Mouse (Mus musculus): Measurements from ENCODE around the gene Pias4. TPM values are rescaled to one million over a fixed set of nuclear protein-coding genes. Genes with fewer than 3 reads are reported as not detected.
"Not testable (repeated sequence)": the region's sequence is repeated elsewhere in the genome, so short reads cannot be mapped to it uniquely, and the experiment has no call there.

The Pias4 gene
- polyA plus RNA-seq, 1 experiment from 2014 or later: 27.9 TPM

- H3K4me2 ChIP-seq (replicated peaks; ENCODE audit: low read depth, low read length): peak overlapping the region; percentile 46
- TF ChIP-seq EP300 (IDR thresholded peaks at IDR 0.05): peak; percentile 22
- no peak for TF ChIP-seq CTCF (IDR thresholded peaks at IDR 0.05)
- H3K27ac ChIP-seq (ENCODE audit: low read length): peak overlapping the region; percentile 80
- ATAC-seq: peak; percentile 18
- 0 out of 2 replicates have a peak overlapping the region, but pooled peaks have one; percentile 19 for H3K9ac ChIP-seq (replicated peaks; ENCODE audit: low read depth)
- H3K4me1 ChIP-seq (ENCODE audit: insufficient read depth, low read depth, low read length): peaks cover 5% of the 10 kb centered on the region; the same call in 1 of the 2 replicates
- no peak for DNase-seq (ENCODE audit: low spot score)
- H3K9me3 ChIP-seq (ENCODE audit: low read length): no peaks in the 10 kb centered on the region
- peaks cover 35% of the 10 kb centered on the region for H3K36me3 ChIP-seq (ENCODE audit: insufficient read depth, low read length)
- H3K4me3 ChIP-seq (ENCODE audit: low read depth, low read length): peak overlapping the region; percentile 82
- 2% methylated on average over 13 of the region's 13 CpGs for WGBS
- H3K27me3 ChIP-seq (replicated peaks; ENCODE audit: insufficient read depth, low read length): no peaks in the 10 kb centered on the region
These were observed 8.3 kb upstream of the Pias4 start for GRCm38 (mm10) chr10:81175936-81176465.

DNA sequence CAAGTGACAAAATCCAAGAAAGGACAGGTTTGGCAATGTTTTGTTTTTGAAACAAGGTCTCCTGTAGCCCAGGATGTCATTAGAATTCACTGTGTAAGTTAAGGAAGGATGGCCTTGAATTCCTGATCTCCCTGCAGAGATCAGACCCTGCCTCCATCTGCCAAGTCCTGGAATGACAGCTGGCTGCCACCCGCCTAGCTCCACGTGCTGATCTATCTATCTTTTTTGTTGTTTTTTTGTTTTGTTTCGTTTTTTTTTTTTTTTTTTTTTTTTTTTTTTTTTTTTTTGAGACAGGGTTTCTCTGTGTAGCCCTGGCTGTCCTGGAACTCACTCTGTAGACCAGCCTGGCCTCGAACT lies 7.6 kb upstream of the Pias4 start:
- WGBS: 2% methylated on average over 4 of the region's 4 CpGs
- Histone ChIP-seq H3K36me3 (ENCODE audit: insufficient read depth, low read length) (peaks cover 28% of the 10 kb centered on the region), H3K4me3 (ENCODE audit: low read depth, low read length) (0 out of 2 replicates have a peak overlapping the region, but pooled peaks have one; percentile 4), H3K4me2 (replicated peaks; ENCODE audit: low read depth, low read length) (peak overlapping the region; percentile 46), H3K27ac (ENCODE audit: low read length) (peak overlapping the region; percentile 80; the same call in 1 of the 2 replicates)
- not testable (repeated sequence) for ATAC-seq; H3K9me3 ChIP-seq (ENCODE audit: low read length); H3K27me3 ChIP-seq (replicated peaks; ENCODE audit: insufficient read depth, low read length); H3K4me1 ChIP-seq (ENCODE audit: insufficient read depth, low read depth, low read length); DNase-seq (ENCODE audit: low spot score); H3K9ac ChIP-seq (replicated peaks; ENCODE audit: low read depth)

DNA sequence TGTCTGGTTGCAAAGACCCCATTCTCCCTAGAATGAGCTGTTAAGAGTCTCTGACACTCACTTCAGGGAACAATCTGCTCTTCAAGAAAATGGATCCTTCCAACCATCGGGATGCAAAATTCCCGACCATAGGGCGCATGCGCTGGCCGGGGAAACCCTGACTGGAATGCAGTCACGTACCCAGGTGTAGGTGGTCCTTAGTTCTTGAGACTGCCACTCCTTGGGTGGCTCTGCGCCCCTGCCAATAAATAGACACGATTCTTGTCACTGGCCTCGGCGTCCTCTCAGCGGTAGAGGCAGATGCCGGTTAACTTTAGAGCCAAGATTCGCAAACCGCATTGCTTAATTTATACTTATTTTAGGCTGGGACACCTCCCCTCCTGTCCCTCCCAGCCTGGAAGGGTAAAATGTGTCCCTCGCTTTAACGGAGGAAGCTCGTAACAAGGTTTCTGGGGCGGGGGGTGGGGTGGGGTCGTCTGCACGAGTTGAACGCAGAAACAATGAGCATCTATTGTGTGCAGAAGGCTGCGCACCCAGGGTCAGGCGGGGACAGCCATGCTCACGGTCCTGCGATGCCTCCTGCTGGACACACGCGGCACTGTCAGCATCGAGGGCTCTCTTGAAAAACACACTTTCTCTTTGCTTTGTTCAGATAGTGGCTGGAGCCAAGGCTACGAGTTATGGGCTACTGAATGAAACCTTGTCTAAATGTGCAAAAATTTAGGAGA lies 7.1 kb upstream of the Pias4 start:
- DNase-seq (ENCODE audit: low spot score): peak; percentile 93
- Histone ChIP-seq H3K4me3 (ENCODE audit: low read depth, low read length) (0 out of 2 replicates have a peak overlapping the region, but pooled peaks have one; percentile 4), H3K4me2 (replicated peaks; ENCODE audit: low read depth, low read length) (peak overlapping the region; percentile 46), H3K9me3 (ENCODE audit: low read length) (no peaks in the 10 kb centered on the region), H3K27me3 (replicated peaks; ENCODE audit: insufficient read depth, low read length) (no peaks in the 10 kb centered on the region), H3K9ac (replicated peaks; ENCODE audit: low read depth) (no peak overlapping the region), H3K36me3 (ENCODE audit: insufficient read depth, low read length) (peaks cover 23% of the 10 kb centered on the region), H3K27ac (ENCODE audit: low read length) (peak overlapping the region; percentile 80; the same call in 1 of the 2 replicates), H3K4me1 (ENCODE audit: insufficient read depth, low read depth, low read length) (peaks cover 5% of the 10 kb centered on the region; the same call in 1 of the 2 replicates)
- WGBS: 4% methylated on average over 29 of the region's 29 CpGs
- peak; percentile 50 for ATAC-seq
- TF ChIP-seq EP300 (IDR thresholded peaks at IDR 0.05) (no peak), CTCF (IDR thresholded peaks at IDR 0.05) (peak; percentile 96)

- ATAC-seq (peak; percentile 14; the same call in 1 of the 2 replicates), DNase-seq (ENCODE audit: low spot score) (peak; percentile 90)
- WGBS: 9% methylated on average over 21 of the region's 21 CpGs
- H3K27ac ChIP-seq (ENCODE audit: low read length): peak overlapping the region; percentile 68
- no peak overlapping the region for H3K4me3 ChIP-seq (ENCODE audit: low read depth, low read length)
- H3K36me3 ChIP-seq (ENCODE audit: insufficient read depth, low read length): 0 out of 2 replicates have a peak, but pooled peaks cover 7% of the 10 kb centered on the region
- TF ChIP-seq EP300 (IDR thresholded peaks at IDR 0.05) (no peak), CTCF (IDR thresholded peaks at IDR 0.05) (peak; percentile 89)
- no peaks in the 10 kb centered on the region for H3K27me3 ChIP-seq (replicated peaks; ENCODE audit: insufficient read depth, low read length)
- no peaks in the 10 kb centered on the region for H3K9me3 ChIP-seq (ENCODE audit: low read length)
- peaks cover 8% of the 10 kb centered on the region for H3K4me1 ChIP-seq (ENCODE audit: insufficient read depth, low read depth, low read length)
- 0 out of 2 replicates have a peak overlapping the region, but pooled peaks have one; percentile 29 for H3K9ac ChIP-seq (replicated peaks; ENCODE audit: low read depth)
- peak overlapping the region; percentile 25; the same call in 1 of the 2 replicates for H3K4me2 ChIP-seq (replicated peaks; ENCODE audit: low read depth, low read length)
These were observed 5.4 kb upstream of the Pias4 start for GRCm38 (mm10) chr10:81173132-81173531.

- not testable (repeated sequence) for H3K9me3 ChIP-seq (ENCODE audit: low read length); H3K27me3 ChIP-seq (replicated peaks; ENCODE audit: insufficient read depth, low read length); H3K4me3 ChIP-seq (ENCODE audit: low read depth, low read length); H3K9ac ChIP-seq (replicated peaks; ENCODE audit: low read depth); DNase-seq (ENCODE audit: low spot score); H3K36me3 ChIP-seq (ENCODE audit: insufficient read depth, low read length)
- Histone ChIP-seq H3K4me2 (replicated peaks; ENCODE audit: low read depth, low read length) (peak overlapping the region; percentile 40), H3K27ac (ENCODE audit: low read length) (peak overlapping the region; percentile 57; the same call in 1 of the 2 replicates), H3K4me1 (ENCODE audit: insufficient read depth, low read depth, low read length) (peaks cover 16% of the 10 kb centered on the region)
- ATAC-seq: peak; percentile 48
- WGBS: 31% methylated on average over 5 of the region's 14 CpGs
These were observed 1.7 kb upstream of the Pias4 start for GRCm38 (mm10) chr10:81169411-81169900.

DNA sequence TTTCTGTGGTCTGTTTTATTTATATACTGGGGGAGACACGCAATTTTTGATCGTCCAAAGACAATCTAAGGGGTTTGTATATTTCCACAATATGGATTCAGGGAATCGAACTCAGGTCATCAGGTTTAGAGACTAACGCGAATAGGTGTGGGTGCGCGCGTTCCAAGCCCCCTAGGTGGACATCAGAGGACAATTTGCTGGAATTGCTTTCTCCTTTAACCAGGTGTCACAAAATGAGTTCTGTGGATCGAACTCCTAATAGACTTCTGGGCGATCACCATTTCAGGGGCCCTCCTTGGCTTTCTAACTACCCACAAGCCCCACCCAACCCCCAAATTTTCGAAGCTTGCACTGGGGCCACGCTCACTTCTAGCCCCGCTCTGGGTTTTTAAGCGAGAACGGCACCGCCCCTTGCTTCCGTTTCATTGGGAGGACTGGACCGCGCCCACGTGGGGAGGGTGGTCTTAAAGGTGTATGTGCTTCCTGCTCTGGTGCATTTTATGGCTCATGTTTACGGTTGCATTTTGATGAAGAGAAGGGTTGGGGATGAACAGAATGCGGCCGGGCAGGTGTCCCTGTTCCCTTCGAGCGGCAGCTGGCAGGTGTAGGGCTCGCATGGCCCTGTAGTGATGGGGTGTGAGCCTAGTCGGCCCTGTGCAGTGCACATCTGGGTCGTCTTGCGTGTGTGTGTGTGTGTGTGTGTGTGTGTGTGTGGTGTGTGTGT lies 960 bp upstream of the Pias4 start:
- Histone ChIP-seq H3K4me2 (replicated peaks; ENCODE audit: low read depth, low read length) (peak overlapping the region; percentile 76), H3K27ac (ENCODE audit: low read length) (peak overlapping the region; percentile 85), H3K36me3 (ENCODE audit: insufficient read depth, low read length) (no peaks in the 10 kb centered on the region; the same call in 1 of the 2 replicates), H3K9ac (replicated peaks; ENCODE audit: low read depth) (0 out of 2 replicates have a peak overlapping the region, but pooled peaks have one; percentile 43), H3K9me3 (ENCODE audit: low read length) (no peaks in the 10 kb centered on the region), H3K27me3 (replicated peaks; ENCODE audit: insufficient read depth, low read length) (no peaks in the 10 kb centered on the region), H3K4me1 (ENCODE audit: insufficient read depth, low read depth, low read length) (peaks cover 16% of the 10 kb centered on the region), H3K4me3 (ENCODE audit: low read depth, low read length) (peak overlapping the region; percentile 88)
- peak; percentile 60 for ATAC-seq
- 1% methylated on average over 29 of the region's 29 CpGs for WGBS
- peak; percentile 94 for DNase-seq (ENCODE audit: low spot score)
- TF ChIP-seq EP300 (IDR thresholded peaks at IDR 0.05) (no peak), CTCF (IDR thresholded peaks at IDR 0.05) (no peak)

Data from lung, postnatal 0 days (tissue).